Mouse (Mus musculus) olfactory bulb, adult 2 months (tissue): ENCODE data around the gene Akap6.

Source experiments
- CTCF ChIP-seq: fragments of 200-500 bp; IDR thresholded peaks from 2 replicates; pipeline ENCODE4 v1.5.1; 2012; ENCODE audit warnings: low read depth, mild to moderate bottlenecking, low read length, moderate library complexity; ENCODE audit not compliant: insufficient read depth
- POLR2A ChIP-seq: fragments of 200-500 bp; IDR thresholded peaks from 2 replicates; pipeline ENCODE4 v1.6.1; 2012; ENCODE audit warnings: mild to moderate bottlenecking, low read depth, low read length, moderate library complexity; ENCODE audit not compliant: insufficient read depth

- no peak for TF ChIP-seq CTCF
- TF ChIP-seq POLR2A: no peak
These were observed 100.5 kb downstream of the Akap6 start for GRCm38 (mm10) chr12:52799717-52800116.
